Mouse (Mus musculus): ENCODE data around the gene Zap70.

DNA sequence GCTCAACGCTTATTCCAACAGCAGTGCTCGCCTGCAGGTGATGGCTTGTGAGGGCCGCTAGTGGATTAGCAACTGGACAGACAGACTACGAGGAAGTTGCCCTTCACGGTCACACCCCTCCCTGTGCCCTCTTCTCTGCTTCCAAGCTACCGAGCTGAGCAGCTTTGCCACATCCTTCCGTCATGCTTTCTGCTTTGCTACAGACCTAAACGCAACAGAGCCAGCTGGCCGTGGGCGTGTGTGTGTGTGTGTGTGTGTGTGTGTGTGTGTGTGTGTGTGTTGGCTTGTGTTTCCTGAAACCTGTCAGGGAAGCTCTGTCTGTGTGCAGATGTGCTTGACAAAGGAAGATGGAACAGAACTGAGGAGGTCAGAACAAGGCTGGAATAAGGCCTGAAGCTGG lies 35.9 kb downstream of the Zap70 start:
- TF ChIP-seq ZNF384 (IDR thresholded peaks at IDR 0.05; ENCODE audit: low read depth, low read length) (no peak), MAFK (IDR thresholded peaks at IDR 0.05; ENCODE audit: insufficient read depth, low read depth, low read length) (no peak), HCFC1 (IDR thresholded peaks at IDR 0.05; ENCODE audit: borderline replicate concordance, insufficient read depth, low read length) (no peak), CHD2 (IDR thresholded peaks at IDR 0.05; ENCODE audit: low read depth, low read length) (no peak), ZC3H11A (IDR thresholded peaks at IDR 0.05; ENCODE audit: borderline replicate concordance, low read depth, low read length) (no peak)

All from ES-E14 (cell line).